Mouse (Mus musculus) kidney, adult 18-20 months (tissue): ENCODE results near the gene En1.

Source experiments
- DNase-seq: peaks from one replicate; pipeline ENCODE4 v3.0.0; 2021

The En1 gene

DNA sequence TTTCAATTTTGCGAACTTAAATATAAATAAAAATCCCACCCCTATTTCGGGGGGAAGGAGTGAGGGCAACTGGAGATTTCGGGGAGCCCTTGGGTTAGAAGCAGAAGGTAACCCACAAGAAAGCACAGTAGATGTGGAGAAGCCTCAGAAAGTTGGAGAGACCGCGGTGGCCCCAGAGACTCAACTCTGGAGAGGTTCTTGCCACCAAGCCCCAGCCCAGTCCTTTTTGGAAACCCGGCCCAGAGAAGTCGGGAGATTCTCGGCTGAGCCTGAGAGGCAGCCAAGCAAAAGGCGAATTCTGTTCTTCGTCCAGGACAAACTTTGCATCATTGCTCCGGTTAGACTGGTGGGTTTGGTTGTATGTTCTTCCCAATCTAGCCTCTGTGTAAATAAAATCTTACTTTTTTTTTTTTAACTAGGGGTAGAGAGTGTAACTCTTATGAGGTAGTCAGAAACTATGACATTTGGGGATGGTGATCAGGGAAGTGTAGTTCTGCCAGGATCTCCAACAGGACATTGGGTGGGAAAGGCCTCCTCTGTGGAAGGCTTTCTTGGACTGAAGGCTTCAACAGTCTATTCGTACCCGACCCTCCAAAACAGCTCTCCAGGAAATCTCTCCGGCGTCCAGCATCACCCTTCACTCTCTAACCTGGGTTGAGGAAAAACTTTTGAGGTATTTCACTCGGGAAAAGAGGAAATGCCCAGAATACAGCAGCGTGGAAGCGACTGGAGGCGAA lies 1.5 kb upstream of the En1 start:
- no peak for DNase-seq

DNA sequence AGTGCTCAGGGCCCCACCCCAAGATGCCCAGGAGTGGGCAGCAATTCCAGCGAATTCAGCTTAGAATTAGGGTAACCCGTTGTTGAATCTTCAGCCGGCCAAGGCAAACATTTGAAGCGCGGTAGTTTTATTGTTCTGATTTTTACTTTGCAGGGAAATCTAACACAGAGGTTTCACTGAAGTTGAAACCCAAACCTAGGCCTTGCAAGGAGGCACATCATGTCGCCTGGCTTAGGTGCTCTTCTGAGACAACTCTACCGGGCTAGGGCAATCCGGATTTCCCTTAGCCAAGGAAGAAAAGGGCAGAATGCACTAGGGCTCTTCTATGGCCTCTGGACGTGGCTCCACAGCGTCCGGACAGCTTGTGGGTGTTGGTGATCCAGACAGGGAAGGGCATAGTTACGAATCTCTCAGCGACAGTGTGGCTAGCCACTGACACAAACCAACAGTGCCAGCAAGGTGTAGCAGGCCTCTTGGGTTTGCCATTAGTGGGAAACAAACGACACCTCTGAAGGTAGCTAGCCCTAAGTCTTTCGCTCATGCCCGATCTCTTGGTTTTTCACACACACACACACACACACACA lies 873 bp upstream of the En1 start:
- no peak for DNase-seq

DNA sequence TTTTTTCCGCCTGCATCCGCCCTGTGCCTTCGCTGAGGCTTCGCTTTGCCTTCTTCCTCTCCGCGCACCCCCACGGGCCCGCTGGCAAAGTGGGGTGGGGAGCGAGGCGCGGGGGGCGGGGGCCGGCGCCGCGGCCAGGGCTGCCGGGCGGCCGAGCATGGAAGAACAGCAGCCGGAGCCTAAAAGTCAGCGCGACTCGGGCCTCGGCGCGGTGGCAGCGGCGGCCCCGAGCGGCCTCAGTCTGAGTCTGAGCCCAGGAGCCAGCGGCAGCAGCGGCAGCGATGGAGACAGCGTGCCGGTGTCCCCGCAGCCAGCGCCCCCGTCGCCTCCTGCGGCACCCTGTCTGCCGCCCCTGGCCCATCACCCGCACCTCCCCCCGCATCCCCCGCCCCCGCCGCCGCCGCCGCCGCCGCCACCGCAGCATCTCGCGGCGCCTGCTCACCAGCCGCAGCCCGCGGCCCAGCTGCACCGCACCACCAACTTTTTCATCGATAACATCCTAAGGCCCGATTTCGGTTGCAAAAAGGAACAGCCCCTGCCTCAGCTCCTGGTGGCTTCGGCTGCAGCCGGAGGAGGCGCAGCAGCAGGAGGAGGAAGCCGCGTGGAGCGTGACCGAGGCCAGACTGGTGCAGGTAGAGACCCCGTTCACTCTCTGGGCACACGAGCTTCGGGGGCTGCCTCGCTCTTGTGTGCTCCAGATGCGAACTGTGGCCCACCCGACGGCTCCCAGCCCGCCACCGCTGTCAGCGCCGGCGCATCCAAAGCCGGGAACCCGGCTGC lies 848 bp downstream of the En1 start:
- peak; percentile 29 for DNase-seq

DNA sequence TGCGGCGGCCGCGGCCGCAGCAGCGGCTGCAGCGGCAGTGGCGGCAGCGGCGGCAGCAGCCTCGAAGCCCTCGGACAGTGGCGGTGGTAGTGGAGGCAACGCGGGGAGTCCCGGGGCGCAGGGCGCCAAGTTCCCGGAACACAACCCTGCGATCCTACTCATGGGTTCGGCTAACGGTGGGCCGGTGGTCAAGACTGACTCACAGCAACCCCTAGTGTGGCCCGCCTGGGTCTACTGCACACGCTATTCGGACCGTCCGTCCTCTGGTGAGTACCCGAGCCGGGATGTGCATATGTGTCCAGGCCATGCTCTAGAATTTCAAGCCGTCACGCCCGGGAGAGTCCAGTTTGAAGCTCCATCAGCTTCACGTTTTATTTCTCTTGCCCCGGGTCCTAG lies 1.4 kb downstream of the En1 start:
- peak; percentile 9 for DNase-seq

DNA sequence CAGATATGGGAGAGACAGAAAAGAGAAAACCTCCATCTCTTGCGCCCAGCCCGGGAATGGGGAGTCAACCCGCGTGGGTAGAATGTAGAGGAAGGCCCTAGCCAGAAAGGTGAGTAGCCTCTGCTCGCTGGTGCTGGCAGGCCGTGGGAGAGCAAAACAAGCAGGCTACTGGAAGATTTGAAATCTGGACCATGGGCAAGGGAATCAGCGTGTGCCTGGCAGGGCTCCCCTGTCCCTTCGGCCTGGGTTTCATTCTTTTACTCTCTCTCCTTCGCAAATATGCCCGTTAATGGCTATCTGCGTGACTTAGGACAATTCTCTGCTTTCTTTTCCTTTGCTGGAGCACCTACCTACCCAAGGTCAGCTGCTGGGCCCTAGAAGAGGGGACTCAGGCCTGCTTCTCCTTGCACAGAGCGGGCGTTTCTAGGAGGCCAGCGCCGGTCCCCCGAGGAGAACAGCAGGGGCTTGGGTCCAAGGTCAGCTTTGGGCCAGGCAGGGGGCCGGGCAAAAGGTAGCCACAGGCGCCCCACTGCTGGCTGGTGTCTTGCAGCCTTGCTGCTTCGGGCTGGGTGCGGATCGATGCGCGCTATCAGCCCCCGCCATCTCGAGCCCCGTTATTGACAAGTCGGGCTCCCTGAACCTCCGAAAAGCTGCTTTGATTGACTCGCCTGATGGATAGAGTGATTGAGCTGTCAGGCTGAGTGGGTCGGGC lies 2.4 kb downstream of the En1 start:
- no peak for DNase-seq

DNA sequence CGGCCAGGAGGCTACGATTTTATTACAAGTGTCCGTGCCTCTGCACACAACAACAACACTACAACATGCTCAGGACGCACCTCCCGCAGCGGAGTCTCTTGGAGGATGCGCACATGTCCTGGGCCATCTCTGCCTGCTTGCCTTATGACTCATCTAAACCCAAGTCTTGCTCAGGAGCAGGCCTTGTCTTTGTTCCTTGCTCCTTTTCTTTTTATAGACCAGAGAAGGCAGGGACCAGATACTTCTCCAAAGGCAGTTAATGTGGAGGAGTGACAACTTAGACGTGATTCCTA lies 2.9 kb downstream of the En1 start:
- no peak for DNase-seq

DNA sequence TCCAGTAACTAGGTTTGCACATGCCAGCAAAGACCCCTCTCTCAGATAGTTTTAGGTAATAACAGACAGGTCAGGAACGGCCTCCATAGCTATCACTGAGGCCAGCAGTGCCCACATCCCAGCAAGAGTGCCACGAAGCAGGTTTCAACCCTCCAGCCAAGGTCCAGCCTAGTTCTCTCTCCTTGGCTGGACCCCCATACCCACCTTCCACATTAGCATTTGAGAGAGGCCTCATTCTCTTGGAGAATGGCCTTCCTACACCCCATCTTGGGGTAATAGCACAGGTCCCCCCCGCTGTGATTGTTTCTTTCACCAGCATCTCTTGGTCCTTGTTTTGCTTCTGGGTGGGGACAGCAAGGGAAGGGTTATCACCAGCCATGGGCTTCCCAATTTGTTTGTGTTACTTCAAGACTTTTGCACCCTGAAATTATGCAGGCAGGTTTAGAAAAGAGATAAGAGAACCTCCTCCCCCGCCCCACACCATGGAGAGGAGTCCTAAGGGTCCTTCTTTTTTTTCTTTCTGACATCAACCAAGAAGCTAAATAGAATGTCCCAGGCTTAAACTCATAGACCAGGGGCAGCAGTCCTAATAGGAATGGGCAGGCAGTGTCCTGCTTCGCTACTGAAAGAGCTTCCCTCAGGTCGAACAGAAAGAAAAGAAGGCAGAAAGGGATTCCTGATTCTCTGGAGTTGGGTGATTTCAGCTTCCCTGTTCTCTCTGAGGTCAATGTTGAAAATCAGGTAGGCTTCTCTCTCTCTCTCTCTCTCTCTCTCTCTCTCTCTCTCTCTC lies 3.5 kb downstream of the En1 start:
- no peak for DNase-seq

DNA sequence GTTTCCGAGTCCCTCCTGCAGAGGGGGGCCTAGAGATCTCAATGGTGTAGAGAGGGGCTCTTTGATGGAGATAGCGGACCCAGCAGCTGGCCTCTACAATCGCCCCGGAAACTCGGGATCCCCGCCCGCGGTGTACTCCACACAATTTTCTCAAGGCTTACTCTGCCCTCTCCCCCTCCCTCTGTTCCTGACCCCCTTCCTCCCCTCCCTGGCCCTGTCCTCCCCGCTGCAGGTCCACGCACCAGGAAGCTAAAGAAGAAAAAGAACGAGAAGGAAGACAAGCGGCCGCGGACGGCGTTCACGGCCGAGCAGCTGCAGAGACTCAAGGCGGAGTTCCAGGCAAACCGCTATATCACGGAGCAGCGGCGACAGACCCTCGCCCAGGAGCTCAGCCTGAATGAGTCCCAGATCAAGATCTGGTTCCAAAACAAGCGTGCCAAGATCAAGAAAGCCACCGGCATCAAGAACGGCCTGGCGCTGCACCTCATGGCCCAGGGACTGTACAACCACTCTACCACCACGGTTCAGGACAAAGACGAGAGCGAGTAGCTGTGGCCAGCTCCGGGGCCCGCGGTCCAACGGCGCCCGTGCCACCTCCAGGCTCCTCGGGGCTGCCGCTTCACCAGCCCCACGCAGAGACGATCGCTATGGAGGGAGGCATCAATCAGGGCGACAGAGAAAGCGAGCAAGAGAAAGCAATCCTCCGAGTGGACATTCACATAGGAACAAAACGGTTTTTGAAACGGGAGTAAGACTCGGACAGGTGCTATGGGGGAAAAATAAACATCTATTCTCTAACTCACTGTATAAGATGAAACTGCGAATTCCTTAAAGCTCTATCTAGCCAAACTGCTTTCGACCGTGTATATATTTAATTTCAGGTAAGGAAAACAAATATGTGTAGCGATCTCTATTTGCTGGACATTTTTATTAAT lies 4.7 kb downstream of the En1 start:
- DNase-seq: peak; percentile 40

DNA sequence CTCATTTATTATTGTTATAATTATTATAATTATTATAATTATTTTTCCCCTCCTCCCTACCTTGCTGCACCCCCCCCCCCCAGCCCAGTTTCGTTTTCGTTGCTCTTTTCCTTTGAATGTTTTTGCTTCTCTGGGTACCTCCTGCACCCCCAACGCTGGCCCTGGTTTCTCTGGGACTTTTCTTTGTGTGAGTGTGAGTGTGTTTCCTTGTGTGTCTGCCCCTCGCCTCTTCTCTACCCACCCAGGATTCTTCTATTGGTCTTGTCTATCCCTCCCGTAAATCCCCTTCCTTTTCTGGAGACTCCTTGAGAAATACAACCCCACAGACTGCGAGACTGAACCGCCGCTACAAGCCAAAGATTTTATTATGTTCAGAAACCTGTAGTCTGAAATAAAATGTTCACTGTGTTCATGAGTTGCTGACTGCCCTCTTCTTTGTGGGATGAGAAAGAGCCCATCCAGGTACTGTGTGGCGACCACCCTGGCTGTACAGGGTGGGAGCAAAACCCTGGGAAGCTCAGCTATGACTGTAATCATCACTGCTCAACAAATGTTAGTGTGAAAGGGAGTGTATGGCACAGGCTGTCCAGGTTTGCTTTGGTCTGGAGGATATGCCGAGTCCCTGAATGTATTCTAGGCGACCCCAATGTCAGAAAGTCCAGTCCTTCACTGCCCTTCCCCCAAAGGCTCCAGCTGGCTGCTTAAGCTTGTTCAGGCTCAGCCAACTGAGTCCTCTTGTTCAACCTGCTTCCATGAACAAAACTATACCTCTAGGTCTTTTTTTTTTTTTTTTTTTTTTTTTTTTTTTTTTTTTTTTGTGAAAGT lies 5.6 kb downstream of the En1 start:
- DNase-seq: no peak

DNA sequence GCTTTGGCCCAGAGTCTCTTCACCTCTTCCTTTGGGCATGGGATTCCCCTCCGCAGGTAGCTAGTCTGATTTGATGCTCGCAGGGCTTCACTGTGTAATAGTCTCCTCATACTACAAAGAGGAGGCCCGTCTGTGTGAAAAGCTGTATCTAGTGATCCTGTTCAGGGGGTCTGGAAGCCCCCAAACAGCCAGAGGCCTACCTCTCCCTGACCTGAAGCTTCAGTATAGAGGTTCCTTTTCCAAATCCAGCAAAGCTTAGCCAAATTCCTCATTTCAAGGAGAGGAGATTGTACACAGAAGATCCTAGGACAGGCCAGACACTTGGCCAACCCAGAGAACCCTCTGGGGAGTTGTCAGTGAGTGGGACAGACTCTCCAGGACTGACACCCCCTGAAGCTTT lies 6.2 kb downstream of the En1 start:
- DNase-seq: no peak

DNA sequence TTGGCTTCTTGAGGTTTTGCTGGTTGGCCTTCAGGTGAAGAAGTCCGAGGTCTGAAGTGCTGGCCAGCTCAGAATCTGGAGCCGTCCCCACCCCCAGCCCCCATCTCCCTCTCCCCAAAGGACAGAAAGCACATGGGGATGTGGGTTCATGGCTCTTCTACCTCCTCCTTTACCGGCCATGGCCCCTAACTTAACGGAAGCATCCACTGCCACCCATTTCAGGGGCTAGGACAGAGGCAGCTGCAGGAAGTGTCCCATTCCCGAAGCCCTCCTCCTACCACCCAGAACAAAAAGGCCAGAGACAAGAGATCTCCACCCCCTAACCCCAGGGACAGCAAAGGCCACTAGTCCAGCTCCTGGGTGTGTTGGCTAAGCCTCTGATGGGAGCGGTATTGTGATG lies 7.4 kb downstream of the En1 start:
- no peak for DNase-seq

DNA sequence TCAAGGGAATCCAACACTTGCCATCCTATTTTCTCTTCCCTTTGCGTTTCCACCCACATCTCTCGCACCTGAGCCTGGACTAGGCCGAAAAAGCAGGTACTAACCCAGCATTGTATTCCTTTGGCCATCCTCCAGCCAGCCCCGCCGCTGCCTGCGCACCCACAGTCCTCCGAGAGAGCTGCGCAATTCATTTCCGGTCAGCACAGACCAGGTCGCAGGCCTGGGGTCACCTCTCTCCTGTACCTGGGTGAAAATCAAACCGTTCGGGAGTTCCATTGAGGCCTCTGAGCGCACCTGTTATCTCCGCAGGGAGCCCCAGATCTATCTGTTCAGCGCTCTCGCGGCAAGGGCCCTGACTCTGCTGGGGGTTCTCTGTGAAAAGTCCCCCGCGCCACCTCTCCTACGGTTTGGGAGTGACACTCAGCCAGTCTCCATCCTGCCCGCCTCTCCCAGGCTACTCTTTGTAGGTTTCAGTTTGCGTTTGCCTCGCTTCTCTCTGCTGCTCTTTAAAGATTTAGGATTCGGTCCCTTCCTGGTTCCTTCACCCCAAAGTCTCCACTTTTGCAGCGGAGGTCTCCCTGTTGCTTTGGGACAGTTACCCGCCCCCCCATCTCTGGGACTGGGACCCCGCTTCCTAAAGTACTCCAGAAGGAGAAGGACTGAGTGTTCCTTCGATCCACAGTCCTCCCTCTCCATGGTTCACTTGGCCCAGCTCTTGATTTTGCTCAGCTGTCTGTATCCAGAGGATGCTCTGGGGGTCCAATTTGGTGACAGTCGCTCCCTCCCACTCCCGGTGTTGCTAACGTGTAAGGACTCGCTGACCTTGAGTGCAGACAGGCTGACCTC lies 11.5 kb downstream of the En1 start:
- no peak for DNase-seq

DNA sequence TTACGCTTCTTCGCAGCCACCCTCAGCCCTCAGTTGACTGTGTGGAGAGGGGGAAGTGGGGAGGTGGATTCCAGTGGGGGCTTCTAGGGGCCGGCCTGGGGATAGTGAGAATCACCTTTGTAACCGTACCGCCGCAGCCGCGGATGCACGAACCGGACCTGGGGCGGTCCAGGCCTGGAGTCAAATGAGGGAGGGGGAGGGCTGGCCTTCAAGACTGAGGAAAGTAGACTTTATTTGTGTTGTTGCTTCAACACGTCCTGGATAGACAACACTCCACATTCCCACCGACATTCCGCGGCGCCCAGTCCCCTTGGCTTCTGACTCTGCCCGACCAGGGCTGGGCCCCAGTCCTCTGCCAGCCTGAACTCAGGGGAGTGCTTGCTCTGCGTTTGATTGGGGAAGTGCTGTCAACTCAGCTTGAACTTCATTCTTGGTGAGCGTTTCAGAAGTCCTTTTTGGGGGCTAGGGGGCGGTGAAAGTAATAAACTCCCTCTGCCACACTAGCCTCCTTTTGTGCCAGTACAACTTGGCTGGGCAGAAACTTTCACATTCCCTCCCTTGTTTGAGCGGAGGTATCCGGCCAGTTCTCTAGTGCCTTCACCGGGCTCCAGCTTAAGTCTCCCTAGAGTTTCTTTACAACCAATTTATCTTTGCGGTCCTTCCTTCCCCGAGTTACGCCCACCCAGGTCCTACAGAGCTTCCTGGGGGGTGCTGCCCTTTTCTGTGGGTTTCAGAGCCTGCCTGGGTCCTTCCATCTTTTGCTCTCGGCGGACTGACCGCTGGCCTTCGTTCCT lies 12.3 kb downstream of the En1 start:
- no peak for DNase-seq

DNA sequence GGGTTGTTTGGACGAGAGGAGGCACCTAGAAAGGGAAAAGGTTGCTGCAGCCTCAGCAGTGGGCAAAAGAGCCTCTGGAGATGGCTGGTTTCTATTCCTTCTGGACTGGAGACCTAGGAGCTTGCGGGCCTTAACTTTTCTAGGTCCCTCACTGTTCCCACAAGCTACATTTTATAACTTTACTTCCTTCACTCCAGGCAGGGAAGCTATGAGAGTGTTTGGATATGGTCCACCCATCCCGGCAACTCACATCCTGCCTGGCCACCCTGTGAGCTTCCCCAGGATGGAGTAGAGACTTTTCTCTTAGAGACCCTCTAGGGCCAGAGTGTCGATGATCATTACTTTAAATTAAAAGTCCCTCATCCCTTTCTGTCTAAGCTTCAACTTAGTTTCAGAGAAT lies 13.3 kb downstream of the En1 start:
- no peak for DNase-seq

DNA sequence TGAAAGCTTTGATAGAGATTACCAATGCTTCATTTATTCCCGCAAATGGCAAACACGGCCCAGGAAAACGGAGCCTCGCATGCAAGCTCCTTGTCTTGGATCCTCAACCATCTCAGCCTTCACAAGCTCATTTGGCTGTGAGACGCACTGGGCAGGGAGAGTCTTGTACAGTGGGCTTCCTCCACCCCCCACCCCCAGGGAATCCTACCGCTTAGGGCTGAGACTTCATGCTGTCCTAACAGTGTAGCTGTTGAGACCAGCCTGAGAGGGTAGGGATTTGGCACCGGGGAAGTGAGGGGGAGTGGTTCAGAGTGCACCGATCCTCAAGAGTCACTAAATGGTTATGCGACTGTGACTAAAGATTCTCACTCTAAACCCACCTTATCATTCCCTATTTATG lies 13.7 kb downstream of the En1 start:
- no peak for DNase-seq

DNA sequence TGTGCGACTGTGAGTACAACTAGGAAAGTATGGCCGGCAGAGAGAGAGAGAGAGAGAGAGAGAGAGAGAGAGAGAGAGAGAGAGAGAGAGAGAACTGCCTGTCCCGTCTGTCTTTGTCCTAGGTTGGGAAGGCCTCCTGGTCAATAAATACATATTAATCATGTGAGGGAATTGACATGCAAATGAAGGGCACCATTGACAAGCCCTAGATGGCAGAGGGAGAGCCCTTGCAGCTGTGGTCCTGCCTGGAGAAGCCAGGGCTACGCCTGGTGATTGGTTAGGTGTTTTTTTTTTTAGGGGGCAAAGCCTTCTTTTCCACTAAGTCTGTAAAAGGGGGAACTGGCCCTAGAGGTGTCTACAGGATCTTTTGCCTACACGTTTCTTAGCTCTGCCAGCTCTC lies 19.2 kb downstream of the En1 start:
- no peak for DNase-seq

DNA sequence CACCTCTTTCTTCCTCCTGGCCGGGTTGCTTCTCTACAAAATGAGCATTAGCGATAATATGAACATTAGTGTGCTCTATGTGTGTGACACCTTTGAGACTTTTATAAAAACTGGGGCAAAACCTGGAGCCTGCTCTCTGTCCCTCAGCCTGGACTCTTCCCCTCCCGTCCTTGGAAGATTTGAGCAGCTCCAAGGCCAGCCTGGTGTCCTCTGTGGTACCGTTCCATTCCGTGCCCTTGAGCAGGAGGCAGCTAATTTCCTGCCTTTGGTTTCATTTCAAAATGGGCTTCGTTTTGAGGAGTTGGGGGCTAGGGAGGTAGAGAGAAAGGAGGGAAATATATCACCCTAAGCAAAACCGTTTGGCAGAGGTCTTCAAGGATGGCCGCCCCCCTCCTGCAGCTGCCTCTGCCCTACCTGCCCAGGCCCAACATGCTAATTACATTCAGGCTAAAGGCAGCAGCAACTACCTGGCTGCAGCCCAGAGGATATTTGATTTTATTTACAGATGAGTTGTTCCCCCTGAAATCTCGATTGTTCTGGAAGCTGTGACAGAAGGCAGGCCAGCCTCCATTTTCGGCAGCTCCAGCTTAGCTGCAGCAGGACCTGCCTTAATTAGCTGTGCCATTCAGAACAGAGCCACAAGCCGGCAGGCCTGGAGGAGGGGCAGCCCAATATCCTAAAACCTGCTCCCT lies 24.9 kb downstream of the En1 start:
- DNase-seq: no peak

DNA sequence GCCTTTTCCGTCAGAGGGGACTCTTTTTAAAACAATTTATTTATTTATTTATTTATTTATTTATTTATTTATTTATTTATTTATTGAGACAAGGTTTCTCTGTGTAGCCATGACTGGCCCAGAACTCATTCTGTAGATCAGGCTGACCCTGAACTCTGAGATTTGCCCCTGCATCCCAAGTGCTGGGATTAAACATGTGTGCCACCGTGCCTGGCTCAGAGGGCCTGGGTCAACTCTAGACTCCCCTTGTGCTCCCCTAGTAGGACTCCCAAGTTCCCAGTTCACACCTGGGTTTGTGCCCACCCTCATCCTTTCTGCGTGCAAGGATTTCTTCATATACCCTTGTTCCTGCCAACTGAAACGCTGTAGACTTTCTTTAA lies 25.4 kb downstream of the En1 start:
- DNase-seq: no peak

DNA sequence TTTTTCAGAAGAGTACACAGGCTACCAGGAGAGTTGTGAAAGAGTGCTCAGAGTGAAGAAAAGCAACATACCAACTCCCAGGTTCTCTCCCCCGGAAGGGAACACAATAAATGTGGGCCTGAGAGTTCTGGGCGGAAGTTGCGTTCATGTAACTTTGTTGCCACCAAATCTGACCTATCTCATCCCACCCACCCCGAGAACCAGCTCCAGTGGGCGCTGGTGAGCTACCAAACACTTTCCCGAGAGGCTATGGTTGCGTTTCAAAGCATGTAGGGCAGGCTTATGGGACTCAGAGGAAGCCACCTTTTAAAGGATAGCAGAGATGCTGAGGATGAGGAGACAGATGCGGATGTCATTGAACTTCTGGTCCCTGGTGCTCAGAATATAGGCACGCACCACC lies 26.6 kb downstream of the En1 start:
- DNase-seq: no peak
